In genomic region chr12:41023511-41024421, GRCm38 (mm10) we compare ENCODE assay signal across 8 mouse cellular contexts. TPM values are rescaled to one million over a fixed set of nuclear protein-coding genes. Genes with fewer than 3 reads are reported as not detected.
DNase-seq lines count a peak whose midpoint lies in the region; ATAC-seq lines count a peak whose summit lies in the region.

TSS of gene Immp2l (plus strand) at chr12:41024090.

- H3K9ac ChIP-seq in hindbrain, embryonic 12.5 days = peak within 1 kb of the TSS; percentile 82

- DNase-seq in NIH3T3 (ENCODE audit: low read depth) = peak; percentile 97
- peak; percentile 96 to 97 for DNase-seq in cerebellum, postnatal 10 days
- peak; percentile 85 to 91 for DNase-seq in frontal cortex, postnatal 10 days (ENCODE audit: low spot score in 2 of 2)
- DNase-seq in layer of hippocampus, postnatal 14 days (ENCODE audit: low spot score in 2 of 2) = peak; percentile 89 to 93
- peak; percentile 97 for DNase-seq in lung, postnatal 14 days
- DNase-seq in retina, adult 2 months (ENCODE audit: low read depth, low spot score) = peak; percentile 93
- DNase-seq in thymus, postnatal 36 days = peak; percentile 98 to 99

- peaks cover 5% of the 10 kb centered on the region for H3K4me1 ChIP-seq in hindbrain, embryonic 12.5 days

- no peaks in the 10 kb centered on the region for H3K9me3 ChIP-seq in hindbrain, embryonic 12.5 days (replicated peaks)

- H3K4me2 ChIP-seq in hindbrain, embryonic 12.5 days (replicated peaks) = peak within 1 kb of the TSS; percentile 75

- H3K27me3 ChIP-seq in hindbrain, embryonic 12.5 days = no peaks in the 10 kb centered on the region

- WGBS in hindbrain, embryonic 12.5 days = 4% methylated on average over 61 of the region's 68 CpGs

- H3K4me3 ChIP-seq in hindbrain, embryonic 12.5 days = peak within 1 kb of the TSS; percentile 69

- peak; percentile 96 for ATAC-seq in hindbrain, embryonic 12.5 days (ENCODE audit: low FRiP score)

- peak within 1 kb of the TSS; percentile 30; the same call in 1 of the 2 replicates for H3K27ac ChIP-seq in hindbrain, embryonic 12.5 days

- H3K36me3 ChIP-seq in hindbrain, embryonic 12.5 days = no peaks in the 10 kb centered on the region

RNA-seq across cellular contexts. Expression of gene Immp2l, which starts in this region (rescaled TPM):
- polyA plus RNA-seq in hindbrain, embryonic 12.5 days (2016; fragmentation: Nextera tagmentation; extraction: Ambion mirVana) = 9.9 and 10.6 TPM in 2 replicates
- total RNA-seq in layer of hippocampus, postnatal 14 days (2021) = 1 to 10 TPM; 3.7 to 6.4 TPM

Comparison
In these comparisons a context has a peak if more than half of its experiments do, and no peak if none do; other contexts are left out.
1. Peak in every context shown above with its lines: DNase-seq, ATAC-seq, H3K4me3 ChIP-seq and H3K27ac ChIP-seq.